Mouse (Mus musculus) limb, embryonic 11.5 days (tissue): ENCODE results near the gene Tmem94. TPM values are rescaled to one million over a fixed set of nuclear protein-coding genes. Genes with fewer than 3 reads are reported as not detected.

Source experiments
- ATAC-seq: fragments of 200-750 bp; cut with Nextera tagmentation; 2 replicates; pipeline ENCODE4 v1.8.0; 2017; ENCODE audit warnings: low read depth; ENCODE audit not compliant: insufficient number of reproducible peaks, low FRiP score, low TSS enrichment
- DNase-seq: peaks from one replicate; pipeline ENCODE4 v3.0.0-alpha.2; 2015; ENCODE audit warnings: low spot score
- H3K27ac ChIP-seq: fragments of 300-500 bp; sonication (generic); replicated peaks from 2 replicates; pipeline ENCODE4 v1.5.1; 2014; ENCODE audit warnings: low read depth, mild to moderate bottlenecking, low read length
- H3K27me3 ChIP-seq: fragments of 300-500 bp; sonication (generic); 2 replicates; pipeline ENCODE4 v1.6.1; 2014; ENCODE audit warnings: mild to moderate bottlenecking, low read length, mixed read lengths; ENCODE audit not compliant: control insufficient read depth, insufficient read depth
- H3K36me3 ChIP-seq: fragments of 300-500 bp; sonication (generic); 2 replicates; pipeline ENCODE4 v1.6.1; 2014; ENCODE audit warnings: mild to moderate bottlenecking, low read length, moderate library complexity, mixed read lengths; ENCODE audit not compliant: control insufficient read depth, insufficient read depth
- H3K4me1 ChIP-seq: fragments of 300-500 bp; sonication (generic); 2 replicates; pipeline ENCODE4 v1.6.1; 2014; ENCODE audit warnings: low read length, mixed read lengths; ENCODE audit not compliant: control insufficient read depth, insufficient read depth
- H3K4me2 ChIP-seq: fragments of 300-500 bp; sonication (generic); 2 replicates; pipeline ENCODE4 v1.6.1; 2014; ENCODE audit warnings: low read depth, mild to moderate bottlenecking, moderate library complexity; ENCODE audit not compliant: severe bottlenecking
- H3K4me3 ChIP-seq: fragments of 300-500 bp; sonication (generic); 2 replicates; pipeline ENCODE4 v1.5.1; 2014; ENCODE audit warnings: low read depth, low read length
- H3K9ac ChIP-seq: fragments of 300-500 bp; sonication (generic); 2 replicates; pipeline ENCODE4 v1.6.1; 2014; ENCODE audit warnings: mild to moderate bottlenecking, low read length
- H3K9me3 ChIP-seq: fragments of 300-500 bp; sonication (generic); 2 replicates; pipeline ENCODE4 v1.6.1; 2016; ENCODE audit warnings: low read length; ENCODE audit not compliant: control insufficient read depth
- WGBS: fragments of 180-500 bp; shearing (Covaris S2); extraction: QIAGEN DNeasy Blood & Tissue Kit; methylation state at CpG from one replicate; pipeline ENCODE4 v1.1.7; 2014; 5-methylcytosine and 5-hydroxymethylcytosine counted together
- polyA plus RNA-seq: library from polyadenylated mRNA; unstranded; fragments of >200 nt; fragmentation: Nextera tagmentation; extraction: Ambion mirVana; gene quantifications from 2 replicates; pipeline ENCODE4 v1.2.1, GENCODE M21; 2014

The Tmem94 gene
- polyA plus RNA-seq, 1 experiment from 2014 or later, result 17.4 TPM

- peaks cover 16% of the 10 kb centered on the region for H3K4me1 ChIP-seq
Measured at GRCm38 (mm10) chr11:115807306-115807705, 42.1 kb downstream of the Tmem94 start.

GRCm38 (mm10) chr11:115807971-115808370, 42.7 kb downstream of the Tmem94 start:
- H3K4me2 ChIP-seq, result no peak overlapping the region
- no peaks in the 10 kb centered on the region for H3K9me3 ChIP-seq
- 86% methylated on average over 11 of the region's 11 CpGs for WGBS
- H3K27me3 ChIP-seq, result no peaks in the 10 kb centered on the region
- no peak overlapping the region; the same call in 1 of the 2 replicates for H3K4me3 ChIP-seq
- H3K36me3 ChIP-seq, result peaks cover 28% of the 10 kb centered on the region
- peaks cover 20% of the 10 kb centered on the region for H3K4me1 ChIP-seq
- H3K9ac ChIP-seq, result no peak overlapping the region
- DNase-seq, result no peak
- ATAC-seq, result no peak
- no peak overlapping the region for H3K27ac ChIP-seq

More at GRCm38 (mm10) chr11:115807306-115807705, 42.1 kb downstream of the Tmem94 start:
- 88% methylated on average over 6 of the region's 6 CpGs for WGBS
- H3K36me3 ChIP-seq, result peaks cover 33% of the 10 kb centered on the region
- ATAC-seq (no peak), DNase-seq (no peak)
- no peak overlapping the region for H3K4me3 ChIP-seq
- H3K27ac ChIP-seq, result no peak overlapping the region
- no peaks in the 10 kb centered on the region for H3K27me3 ChIP-seq
- no peak overlapping the region for H3K9ac ChIP-seq
- no peak overlapping the region for H3K4me2 ChIP-seq
- H3K9me3 ChIP-seq, result no peaks in the 10 kb centered on the region

DNA sequence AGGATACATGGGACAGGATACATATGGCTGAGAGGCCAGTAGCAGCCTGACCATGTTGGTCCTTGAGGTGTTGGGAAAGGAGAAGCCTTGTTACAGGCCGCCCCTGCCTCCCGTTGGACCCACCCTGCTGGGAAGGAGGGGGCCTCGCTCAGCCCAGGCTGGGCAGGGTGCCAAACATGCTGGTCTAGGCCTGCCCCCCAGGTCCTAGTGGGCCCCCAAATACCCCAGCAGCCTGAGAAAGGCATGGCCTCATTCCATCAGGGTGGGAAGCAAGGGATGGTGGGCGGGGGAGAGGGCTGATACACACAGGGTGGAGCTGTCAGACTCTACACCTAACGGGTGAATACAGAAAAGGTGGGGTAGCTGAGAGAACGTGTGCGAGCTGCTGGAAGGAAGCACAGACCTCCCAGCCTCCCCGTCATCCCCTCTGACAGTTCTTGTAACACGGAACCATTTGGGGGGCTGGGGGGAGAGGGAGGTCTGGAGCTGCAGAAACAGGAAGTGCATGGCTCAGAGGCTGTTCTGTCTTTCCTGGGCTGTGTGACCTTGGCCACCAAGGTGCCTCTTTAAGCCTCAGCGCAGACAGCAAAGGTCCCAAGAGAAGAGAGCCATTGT, 43.6 kb downstream of the Tmem94 start:
- Histone ChIP-seq H3K4me1 (peaks cover 20% of the 10 kb centered on the region), H3K4me2 (no peak overlapping the region), H3K36me3 (peaks cover 22% of the 10 kb centered on the region), H3K27ac (no peak overlapping the region), H3K27me3 (no peaks in the 10 kb centered on the region), H3K4me3 (no peak overlapping the region), H3K9ac (peak overlapping the region; percentile 27; the same call in 1 of the 2 replicates), H3K9me3 (no peaks in the 10 kb centered on the region)
- 59% methylated on average over 10 of the region's 10 CpGs for WGBS
- DNase-seq (no peak), ATAC-seq (no peak)

- Histone ChIP-seq H3K4me3 (no peak overlapping the region), H3K27me3 (no peaks in the 10 kb centered on the region), H3K27ac (no peak overlapping the region), H3K4me2 (no peak overlapping the region), H3K9ac (0 out of 2 replicates have a peak overlapping the region, but pooled peaks have one; percentile 27), H3K9me3 (no peaks in the 10 kb centered on the region), H3K36me3 (peaks cover 20% of the 10 kb centered on the region), H3K4me1 (peaks cover 20% of the 10 kb centered on the region)
- DNase-seq, result no peak
- no peak for ATAC-seq
- 74% methylated on average over 8 of the region's 8 CpGs for WGBS
Measured at GRCm38 (mm10) chr11:115809311-115809781, 44.1 kb downstream of the Tmem94 start.

- Histone ChIP-seq H3K4me3 (no peak overlapping the region), H3K27me3 (no peaks in the 10 kb centered on the region), H3K4me2 (no peak overlapping the region), H3K9ac (0 out of 2 replicates have a peak overlapping the region, but pooled peaks have one; percentile 30), H3K36me3 (peaks cover 14% of the 10 kb centered on the region), H3K9me3 (no peaks in the 10 kb centered on the region), H3K27ac (no peak overlapping the region), H3K4me1 (peaks cover 24% of the 10 kb centered on the region)
- DNase-seq, result no peak
- 85% methylated on average over 14 of the region's 14 CpGs for WGBS
- ATAC-seq, result no peak
Measured at GRCm38 (mm10) chr11:115810377-115810776, 45.1 kb downstream of the Tmem94 start.

GRCm38 (mm10) chr11:115811381-115812093, 46.3 kb downstream of the Tmem94 start:
- DNase-seq, result no peak
- H3K4me1 ChIP-seq, result peaks cover 27% of the 10 kb centered on the region
- no peak for ATAC-seq
- H3K4me3 ChIP-seq, result 0 out of 2 replicates have a peak overlapping the region, but pooled peaks have one; percentile 5
- peak overlapping the region; percentile 92; the same call in 1 of the 2 replicates for H3K4me2 ChIP-seq
- H3K36me3 ChIP-seq, result peaks cover 9% of the 10 kb centered on the region
- H3K9ac ChIP-seq, result no peak overlapping the region
- 88% methylated on average over 20 of the region's 20 CpGs for WGBS
- no peaks in the 10 kb centered on the region for H3K27me3 ChIP-seq
- no peaks in the 10 kb centered on the region for H3K9me3 ChIP-seq
- H3K27ac ChIP-seq, result no peak overlapping the region

DNA sequence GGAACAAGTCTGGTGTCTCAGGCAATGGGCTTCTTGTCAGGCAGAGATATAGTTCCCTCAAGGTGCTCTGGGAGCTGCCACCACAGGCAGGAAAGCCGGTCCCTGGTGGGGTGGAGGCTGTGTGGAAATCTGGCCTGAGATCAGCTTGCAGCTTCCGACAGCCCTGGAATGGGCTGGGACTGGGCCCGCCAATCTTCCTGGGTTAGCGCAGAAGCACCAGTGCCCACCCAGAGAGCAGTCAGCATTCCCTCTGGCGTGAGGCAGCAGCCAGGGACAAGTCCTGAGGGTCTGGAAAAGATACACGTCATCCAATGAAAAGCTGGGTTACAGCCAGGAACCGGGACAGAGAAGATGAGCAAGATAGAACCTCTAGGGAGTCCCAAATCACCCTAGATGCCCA, 46.9 kb downstream of the Tmem94 start:
- H3K36me3 ChIP-seq, result peaks cover 5% of the 10 kb centered on the region; the same call in 1 of the 2 replicates
- WGBS, result 65% methylated on average over 7 of the region's 7 CpGs
- DNase-seq, result no peak
- no peak overlapping the region for H3K27ac ChIP-seq
- no peaks in the 10 kb centered on the region for H3K9me3 ChIP-seq
- peak overlapping the region; percentile 92 for H3K4me2 ChIP-seq
- ATAC-seq, result no peak
- no peaks in the 10 kb centered on the region for H3K27me3 ChIP-seq
- peaks cover 27% of the 10 kb centered on the region for H3K4me1 ChIP-seq
- H3K4me3 ChIP-seq, result peak overlapping the region; percentile 96
- no peak overlapping the region; the same call in 1 of the 2 replicates for H3K9ac ChIP-seq

DNA sequence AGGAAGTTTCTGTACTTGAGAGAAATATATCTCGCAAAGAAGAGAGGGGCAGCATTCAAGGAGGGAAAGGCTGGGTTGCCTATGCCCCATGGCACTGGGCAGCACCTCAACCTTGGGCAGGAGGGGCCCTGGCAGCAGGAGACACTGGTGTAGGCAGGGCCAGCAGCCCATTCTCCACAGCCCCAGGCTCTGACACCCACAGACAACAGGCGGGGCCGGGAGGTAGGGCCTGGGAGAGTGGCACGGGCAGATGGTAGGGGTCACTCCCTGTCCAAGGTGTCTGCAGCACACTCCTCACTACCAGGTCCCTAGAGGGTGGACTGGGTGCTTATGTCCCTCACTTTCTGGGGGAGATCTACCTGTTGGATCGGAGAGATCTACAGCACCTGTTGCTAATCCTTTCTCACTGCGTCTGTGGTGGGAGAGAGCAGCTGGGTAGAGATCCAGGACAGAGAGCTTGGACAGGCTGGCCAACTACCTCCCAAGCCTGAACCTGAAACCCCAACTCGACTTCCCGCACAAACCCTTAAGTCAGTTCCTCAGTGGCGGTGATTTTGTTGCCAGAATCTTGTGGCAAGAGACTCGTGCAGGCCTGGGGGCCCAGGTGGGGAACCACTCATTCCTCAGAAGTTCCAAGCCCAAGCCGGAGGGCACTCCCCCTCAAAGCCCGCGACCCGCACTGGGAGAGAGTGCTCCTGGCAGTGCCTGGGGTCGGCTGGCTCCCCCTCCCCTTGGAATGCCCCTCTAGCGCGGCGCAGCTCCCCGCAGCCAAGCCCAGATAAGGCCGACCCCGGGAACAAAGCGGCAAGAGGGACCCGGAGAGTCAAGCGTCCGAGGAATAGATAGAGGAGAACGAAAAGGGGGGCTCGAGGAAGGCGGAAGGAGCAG, 47.5 kb downstream of the Tmem94 start:
- Histone ChIP-seq H3K36me3 (peaks cover 5% of the 10 kb centered on the region; the same call in 1 of the 2 replicates), H3K4me3 (peak overlapping the region; percentile 96), H3K4me2 (peak overlapping the region; percentile 92), H3K9ac (peak overlapping the region; percentile 75), H3K27me3 (no peaks in the 10 kb centered on the region), H3K9me3 (no peaks in the 10 kb centered on the region), H3K27ac (peak overlapping the region; percentile 56; the same call in 1 of the 2 replicates), H3K4me1 (peaks cover 27% of the 10 kb centered on the region)
- 4% methylated on average over 28 of the region's 28 CpGs for WGBS
- DNase-seq (peak; percentile 76), ATAC-seq (peak; percentile 8; the same call in 1 of the 2 replicates)
